ENCODE assay signal across 24 mouse cellular contexts in the genomic region with DNA sequence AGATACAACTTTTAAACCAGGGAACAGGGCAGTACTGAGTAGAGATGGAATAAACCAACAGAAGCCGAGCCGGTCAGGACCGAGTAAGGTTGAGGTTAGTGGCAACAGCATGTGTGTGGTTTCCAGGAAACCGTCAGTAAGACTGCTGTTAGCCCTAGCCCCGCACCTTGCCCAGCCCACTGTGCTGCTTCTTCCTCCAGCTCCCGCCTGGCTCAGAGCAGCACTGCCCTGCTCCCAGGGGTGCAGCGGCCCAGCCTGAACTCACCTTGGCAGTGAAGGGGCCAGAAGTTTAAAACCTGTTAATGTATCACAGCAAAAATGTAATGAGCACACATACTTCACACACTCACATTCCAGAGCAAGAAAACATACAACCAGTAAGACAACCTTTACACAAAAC. TPM values are rescaled to one million over a fixed set of nuclear protein-coding genes. Genes with fewer than 3 reads are reported as not detected.
A peak's percentile ranks its signal among the peaks of the same experiment; 100 is the strongest.
DNase-seq lines count a peak whose midpoint lies in the region; ATAC-seq and TF ChIP-seq lines count a peak whose summit lies in the region.
"Had no signal": no experiment of that assay in that cellular context is flagged by ENCODE, and none has a peak within 500 bp of the region (broad histone marks: within the 10 kb centered on the region; RNA-seq: fewer than 3 reads in every experiment).

No protein-coding gene starts in this region.

- no peak for TF ChIP-seq CTCF in layer of hippocampus, adult 2 months (conservative IDR thresholded peaks at IDR 0.05)
- TF ChIP-seq CTCF in kidney, adult 2 months (conservative IDR thresholded peaks at IDR 0.05; ENCODE audit: insufficient read depth, insufficient read length, low read depth, low read length) = no peak

- no peak overlapping the region for H3K4me3 ChIP-seq in layer of hippocampus, adult 2 months
- no peak overlapping the region for H3K4me3 ChIP-seq in kidney, adult 2 months (ENCODE audit: insufficient read depth, low read depth, low read length)
- H3K4me3 ChIP-seq: embryonic facial prominence, embryonic 13.5 days; heart, embryonic 15.5 days; hindbrain, embryonic 12.5 days; left cerebral cortex, adult 2 months; limb, embryonic 12.5 days; liver, embryonic 15.5 days; midbrain, embryonic 12.5 days; myocyte; neural tube, embryonic 15.5 days had no signal

- no peak for DNase-seq in layer of hippocampus, adult 2 months (ENCODE audit: low spot score in 2 of 2)
- DNase-seq in layer of hippocampus, postnatal 10 days (ENCODE audit: low spot score in 2 of 2) = no peak
- peak; percentile 54 for DNase-seq in kidney, adult 2 months
- peak; percentile 27 to 66 for DNase-seq in kidney, postnatal 25 days
- DNase-seq in embryo, embryonic 9.5 days (ENCODE audit: extremely low spot score) = no peak
- DNase-seq in spleen, postnatal 10 days (ENCODE audit: low spot score in 2 of 2) = no peak
- no peak for DNase-seq in left cerebral cortex, postnatal 10 days (ENCODE audit: extremely low spot score in 1 of 2, low spot score in 2 of 2)
- DNase-seq: adrenal gland, postnatal 25 days; B cell, adult 2 months; cerebellum, adult 2 months; forebrain, postnatal 0 days; heart, adult 18-20 months; lung, postnatal 36 days had no signal

- peak overlapping the region; percentile 37 for H3K27ac ChIP-seq in layer of hippocampus, adult 2 months
- no peak overlapping the region for H3K27ac ChIP-seq in kidney, adult 2 months (ENCODE audit: insufficient read depth, low read depth, low read length)
- H3K27ac ChIP-seq: embryonic facial prominence, embryonic 13.5 days; heart, embryonic 15.5 days; hindbrain, embryonic 12.5 days; left cerebral cortex, adult 2 months; limb, embryonic 12.5 days; liver, embryonic 15.5 days; midbrain, embryonic 12.5 days; neural tube, embryonic 15.5 days had no signal

- H3K4me1 ChIP-seq in kidney, adult 2 months (ENCODE audit: control insufficient read depth, insufficient read depth, low read length) = peaks cover 7% of the 10 kb centered on the region
- H3K4me1 ChIP-seq: embryonic facial prominence, embryonic 13.5 days; hindbrain, embryonic 12.5 days; limb, embryonic 12.5 days; midbrain, embryonic 12.5 days had no signal

- no peaks in the 10 kb centered on the region for H3K36me3 ChIP-seq in kidney, adult 2 months (ENCODE audit: control insufficient read depth, insufficient read depth, low read length)
- H3K36me3 ChIP-seq: midbrain, embryonic 12.5 days had no signal

- intact Hi-C loops in left cerebral cortex, postnatal 10 days (cut with DNase I) = no loop called here

- no peaks in the 10 kb centered on the region for H3K27me3 ChIP-seq in kidney, adult 2 months (replicated peaks; ENCODE audit: control insufficient read depth, insufficient read depth, low read length)
- H3K27me3 ChIP-seq: embryonic facial prominence, embryonic 13.5 days; heart, embryonic 15.5 days; hindbrain, embryonic 12.5 days; limb, embryonic 12.5 days; liver, embryonic 15.5 days; midbrain, embryonic 12.5 days; neural tube, embryonic 15.5 days; Patski had no signal

- ATAC-seq in granulocyte monocyte progenitor cell, adult 5-6 weeks (replicated peaks; ENCODE audit: poor library complexity, severe bottlenecking) = peak; percentile 77
- ATAC-seq: forebrain, postnatal 0 days; Patski had no signal

- 34% methylated on average over 7 of the region's 7 CpGs for WGBS in kidney, adult 2 months

- TF ChIP-seq POLR2A in kidney, adult 2 months (IDR thresholded peaks at IDR 0.05; ENCODE audit: low read depth, low read length) = no peak

RNA-seq across cellular contexts. Expression of gene Map2k4, which starts 53.4 kb away (rescaled TPM):
- total RNA-seq in layer of hippocampus, adult 2 months (2021) = 100 to 1,000 TPM; 195 to 202 TPM
- 100 to 1,000 TPM; 210 to 233 TPM for total RNA-seq in layer of hippocampus, postnatal 10 days (2021)
- total RNA-seq in granulocyte monocyte progenitor cell, adult 5-6 weeks (2014; fragmentation: Nextera tagmentation) = 44.3 and 50.8 TPM in 2 replicates
- 31.2 and 31.4 TPM in 2 replicates for total RNA-seq in granulocyte monocyte progenitor cell, adult 5-6 weeks (2017)
- polyA plus RNA-seq in kidney, adult 2 months (2012; rRNA removed) = 17.3 and 18.6 TPM in 2 replicates
- 100 to 1,000 TPM; 208 to 215 TPM for total RNA-seq in left cerebral cortex, postnatal 10 days (2021)

Comparison
In these comparisons a context has a peak if more than half of its experiments do, and no peak if none do; other contexts are left out.
1. DNase-seq: peak in kidney, adult 2 months (single experiment) and kidney, postnatal 25 days (2 of 2); none in layer of hippocampus, adult 2 months (0 of 2), layer of hippocampus, postnatal 10 days (0 of 2), embryo, embryonic 9.5 days (single experiment), spleen, postnatal 10 days (0 of 2) and left cerebral cortex, postnatal 10 days (0 of 2).